Mouse (Mus musculus) fat pad, adult 2 months (tissue): ENCODE measurements around the gene Acsm1.
"Not testable (repeated sequence)": the region's sequence is repeated elsewhere in the genome, so short reads cannot be mapped to it uniquely, and the experiment has no call there.

Experiments
- DNase-seq: peaks from one replicate; pipeline ENCODE4 v3.0.0-alpha.2; 2011; ENCODE audit warnings: low read depth, low spot score; ENCODE audit errors: extremely low read depth

Acsm1 gene

DNA sequence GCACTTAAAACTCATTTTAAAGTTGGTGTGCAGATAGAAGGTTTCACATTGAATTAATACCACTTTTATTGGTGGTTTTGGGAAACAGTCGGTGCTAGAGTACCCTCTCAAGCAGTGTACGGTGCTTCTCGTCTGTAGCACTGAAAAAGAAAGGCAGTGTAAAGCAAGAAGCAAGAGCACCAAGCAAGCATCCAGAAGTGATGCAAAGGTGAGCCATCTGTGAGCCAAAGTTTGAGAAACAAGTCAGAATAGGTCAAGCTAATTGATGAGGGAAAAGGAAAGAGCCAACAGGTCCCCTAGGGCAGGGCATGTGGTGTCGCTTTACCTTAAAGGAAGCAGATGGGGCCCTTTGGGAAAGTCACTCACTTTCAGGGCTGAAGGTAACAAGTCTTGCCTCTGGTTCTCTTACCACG lies at the start of gene Acsm1:
TSS of gene Acsm1 (plus strand) at position 363 of the 413 bp plus-strand sequence.
- DNase-seq, result no peak

DNA sequence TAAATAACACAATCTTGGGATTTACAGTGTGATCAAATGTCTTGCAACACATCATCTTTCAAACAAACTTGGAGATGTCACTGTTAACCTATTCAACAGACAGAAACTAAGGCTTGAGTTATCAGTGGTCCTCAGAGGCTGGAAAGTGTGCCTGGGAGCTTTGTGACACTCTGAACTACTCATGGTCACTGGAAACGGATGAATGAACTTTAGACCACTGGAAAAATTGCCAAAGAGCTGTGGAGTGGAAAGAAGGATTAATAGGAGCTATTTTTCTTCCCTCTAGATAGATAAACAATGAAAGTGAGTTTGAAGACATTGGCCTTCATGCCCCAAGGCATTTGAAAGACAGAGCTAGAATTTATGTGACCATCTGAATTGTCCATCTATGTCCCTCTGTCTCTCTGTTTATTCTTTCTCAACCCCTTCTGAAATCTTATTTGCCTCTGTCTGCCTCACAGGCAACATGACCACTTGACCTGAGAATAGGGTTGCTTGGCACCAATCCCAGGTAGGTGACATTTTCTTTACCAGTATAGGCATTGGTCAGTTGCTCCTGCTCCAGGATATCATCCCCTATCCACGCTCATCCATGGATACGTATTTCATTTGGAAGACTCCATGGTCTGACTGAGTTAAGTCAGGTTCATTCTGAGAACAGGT lies 46.9 kb upstream of the Acsm1 start:
- no peak for DNase-seq

DNA sequence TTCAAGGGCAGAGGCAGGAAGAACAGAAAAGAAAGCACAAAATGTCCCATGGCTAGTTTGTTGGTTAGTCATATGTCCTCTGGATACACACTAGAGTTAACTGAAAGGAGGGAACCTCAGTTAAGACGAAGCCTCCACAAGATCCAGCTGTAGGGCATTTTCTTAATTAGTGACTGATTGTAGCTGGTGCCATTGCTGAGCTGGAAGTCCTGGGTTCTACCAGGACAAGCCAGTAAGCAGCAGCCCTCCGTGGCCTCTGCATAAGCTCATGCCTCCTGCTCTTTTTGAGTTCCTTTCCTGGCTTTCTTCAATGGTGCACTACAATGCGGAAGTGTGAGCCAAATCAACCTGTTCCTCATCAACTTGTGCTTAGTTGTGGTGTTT lies 46.4 kb upstream of the Acsm1 start:
- DNase-seq, result no peak

DNA sequence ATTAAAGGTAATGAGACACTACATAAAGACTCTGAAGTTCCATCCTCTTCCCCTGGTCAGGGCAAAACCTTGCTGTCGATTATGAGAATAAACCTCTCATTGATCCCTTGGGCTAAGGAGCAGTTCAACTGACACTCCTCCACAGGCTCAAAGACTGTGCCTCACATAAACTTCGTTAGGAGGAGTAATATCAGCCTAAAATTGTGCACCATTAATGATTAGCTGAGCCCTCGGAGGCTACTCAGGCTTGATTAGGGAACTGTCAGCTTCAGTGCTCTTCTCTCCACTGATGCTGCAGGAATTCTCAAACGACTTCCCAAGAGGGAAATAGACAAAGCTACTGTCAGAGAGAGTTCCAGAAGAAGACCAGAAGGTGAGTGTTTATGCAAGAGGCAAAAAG lies 45.4 kb upstream of the Acsm1 start:
- DNase-seq, result no peak

DNA sequence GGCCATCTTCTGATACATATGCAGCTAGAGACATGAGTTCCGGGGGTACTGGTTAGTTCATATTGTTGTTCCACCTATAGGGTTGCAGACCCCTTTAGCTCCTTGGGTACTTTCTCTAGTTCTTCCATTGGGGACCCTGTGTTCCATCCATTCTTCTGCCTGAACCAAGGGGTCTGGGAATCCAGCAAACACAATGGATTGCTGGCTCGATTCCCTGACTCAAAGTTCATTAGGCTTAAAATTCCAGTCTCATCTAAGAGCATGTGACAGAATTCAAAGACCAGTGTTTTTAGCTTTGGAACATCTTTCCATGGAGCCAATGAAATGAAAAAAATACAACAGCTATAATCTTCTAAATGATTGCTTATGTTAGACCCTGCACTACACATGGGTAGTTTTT lies 44.4 kb upstream of the Acsm1 start:
- not testable (repeated sequence) for DNase-seq

DNA sequence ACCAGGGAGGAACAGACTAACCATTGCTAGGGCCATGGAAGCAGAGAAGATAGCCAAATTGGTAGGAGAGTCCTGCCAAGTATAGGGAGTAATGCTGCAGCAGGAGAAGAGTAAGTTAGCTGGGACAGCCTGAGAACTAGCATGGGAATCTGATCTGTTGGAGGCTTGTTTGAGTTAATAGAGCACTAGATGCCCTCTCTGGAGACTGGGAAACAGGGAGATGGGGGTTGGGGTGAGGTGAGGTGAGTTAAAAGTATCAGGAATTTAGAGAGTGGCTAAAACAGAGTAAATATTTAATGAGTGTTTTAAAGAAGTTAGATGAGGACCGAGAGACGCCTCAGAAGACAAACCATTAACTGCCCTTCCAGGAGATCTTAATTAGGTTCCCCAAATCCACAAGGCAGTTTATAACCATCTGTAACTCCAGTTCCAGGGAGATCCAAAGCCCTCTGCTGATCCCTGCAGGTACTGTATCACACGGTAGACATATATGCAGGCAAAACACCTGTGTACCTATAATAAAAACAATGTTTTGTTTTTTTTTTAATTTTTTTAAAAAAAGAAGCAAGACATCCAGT lies 12.2 kb upstream of the Acsm1 start:
- no peak for DNase-seq

DNA sequence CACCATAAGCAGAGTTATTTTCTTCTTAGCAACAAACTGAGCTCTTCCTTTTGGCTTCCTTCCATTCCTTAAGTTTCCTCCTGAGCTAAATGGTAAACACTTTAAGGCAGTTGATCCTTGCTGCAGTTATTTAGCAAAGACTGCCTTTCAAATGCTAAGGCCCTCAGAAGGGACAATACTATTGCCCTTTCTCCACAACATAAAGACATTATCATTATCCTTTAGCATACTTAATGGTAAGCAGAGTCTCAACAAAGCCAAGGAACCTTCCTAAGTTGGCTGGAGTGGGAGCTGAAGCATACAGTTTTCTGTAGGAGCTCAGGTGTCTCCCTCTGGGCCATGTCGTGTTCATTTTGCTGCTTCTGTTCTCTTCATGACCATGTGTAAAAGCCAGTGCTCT lies 11.5 kb upstream of the Acsm1 start:
- DNase-seq, result no peak

DNA sequence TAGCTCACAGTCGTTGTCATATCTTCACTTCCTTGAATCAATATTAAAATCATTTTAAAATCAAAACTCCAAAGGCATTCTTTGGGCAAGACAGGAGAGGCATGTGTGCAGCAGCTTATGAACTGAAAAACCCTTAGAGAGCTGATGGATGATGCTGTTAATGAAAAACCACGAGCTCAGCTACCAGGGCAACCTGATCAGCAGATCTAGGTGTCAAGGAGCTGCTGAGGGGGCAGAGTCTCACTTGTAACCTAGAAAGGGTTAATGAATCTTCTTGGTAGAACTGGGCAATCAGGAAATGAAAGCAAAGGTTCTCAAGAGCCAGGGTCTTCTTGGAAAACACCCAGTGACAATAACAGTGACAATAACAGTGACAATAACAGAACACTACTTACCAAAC lies 10.3 kb upstream of the Acsm1 start:
- no peak for DNase-seq

DNA sequence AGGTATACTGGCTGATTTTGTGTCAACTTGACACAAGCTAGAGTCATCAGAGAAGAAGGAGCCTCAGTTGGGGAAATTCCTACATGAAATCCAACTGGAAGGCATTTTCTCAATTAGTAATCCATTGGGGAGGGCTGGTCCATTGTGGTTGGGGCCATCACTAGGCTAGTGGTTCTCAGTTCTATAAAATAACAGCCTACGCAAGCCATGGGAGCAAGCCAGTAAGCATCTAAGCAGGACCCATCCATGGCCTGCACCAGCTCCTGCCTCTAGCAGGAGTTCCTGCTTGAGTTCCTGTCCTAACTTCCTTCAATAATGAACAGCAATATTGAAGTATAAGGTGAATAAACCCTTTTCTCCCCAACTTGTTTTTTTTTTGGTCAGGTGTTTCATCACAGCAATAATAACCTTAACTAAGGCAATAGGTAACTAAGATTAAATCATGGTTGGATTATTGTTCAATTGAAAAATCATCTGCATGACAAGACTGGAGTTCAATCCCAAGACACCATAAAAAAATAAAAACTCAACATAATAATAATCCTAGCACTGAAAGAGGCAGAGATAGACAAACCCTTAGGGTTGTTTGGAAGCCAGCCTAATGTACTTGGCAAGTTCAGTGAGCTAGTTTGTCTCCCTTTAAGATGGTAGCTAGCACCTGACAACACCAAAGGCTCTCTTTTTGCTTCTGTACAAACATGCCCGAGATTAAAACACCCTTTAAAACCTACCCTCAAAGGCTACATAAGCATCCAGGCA lies 5.5 kb upstream of the Acsm1 start:
- peak; percentile 23 for DNase-seq

DNA sequence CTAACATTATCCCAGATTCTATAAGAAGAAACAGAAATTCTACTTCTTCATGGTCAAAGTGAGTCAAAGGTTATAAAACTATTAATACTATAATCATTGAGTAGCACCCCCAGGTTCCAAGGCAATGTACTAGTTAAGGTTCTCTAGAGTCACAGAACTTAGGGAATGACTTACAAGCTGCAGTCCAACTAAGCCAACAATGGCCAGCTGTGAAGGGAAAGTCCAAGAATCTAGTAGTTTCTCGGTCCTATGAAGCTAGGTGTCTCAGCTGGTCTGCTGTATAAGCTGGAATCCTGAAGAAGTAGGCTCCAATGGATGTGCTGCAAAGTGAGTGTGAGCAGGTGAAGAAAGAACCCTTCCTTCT lies 4.9 kb upstream of the Acsm1 start:
- no peak for DNase-seq

DNA sequence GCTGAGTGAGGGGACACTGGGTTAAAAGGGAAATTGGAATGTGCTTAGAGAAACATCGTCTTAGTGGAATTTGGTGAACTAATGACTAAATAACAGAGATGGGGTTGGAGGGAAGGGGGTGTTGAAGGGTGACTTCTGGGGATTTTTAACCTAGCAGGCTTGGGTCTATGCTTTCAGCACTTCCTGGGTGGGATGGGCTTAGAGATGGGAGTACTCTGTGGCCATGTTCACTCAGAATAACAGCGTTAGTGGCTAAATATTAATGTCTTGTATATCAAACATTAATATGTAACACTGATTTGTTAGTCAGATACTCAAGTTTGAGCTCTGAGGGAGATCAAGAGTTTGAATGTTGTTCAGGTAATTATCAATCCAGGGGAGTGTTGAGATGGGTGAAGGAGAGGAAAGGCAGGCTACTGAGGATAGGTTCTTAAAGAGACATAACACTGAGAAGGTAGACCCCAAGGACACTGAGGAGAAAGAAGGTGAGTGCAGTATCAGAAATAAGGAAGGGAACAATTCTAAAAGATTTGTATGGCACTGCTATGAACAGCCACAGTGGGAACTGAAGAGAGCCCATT lies 1.8 kb upstream of the Acsm1 start:
- no peak for DNase-seq

DNA sequence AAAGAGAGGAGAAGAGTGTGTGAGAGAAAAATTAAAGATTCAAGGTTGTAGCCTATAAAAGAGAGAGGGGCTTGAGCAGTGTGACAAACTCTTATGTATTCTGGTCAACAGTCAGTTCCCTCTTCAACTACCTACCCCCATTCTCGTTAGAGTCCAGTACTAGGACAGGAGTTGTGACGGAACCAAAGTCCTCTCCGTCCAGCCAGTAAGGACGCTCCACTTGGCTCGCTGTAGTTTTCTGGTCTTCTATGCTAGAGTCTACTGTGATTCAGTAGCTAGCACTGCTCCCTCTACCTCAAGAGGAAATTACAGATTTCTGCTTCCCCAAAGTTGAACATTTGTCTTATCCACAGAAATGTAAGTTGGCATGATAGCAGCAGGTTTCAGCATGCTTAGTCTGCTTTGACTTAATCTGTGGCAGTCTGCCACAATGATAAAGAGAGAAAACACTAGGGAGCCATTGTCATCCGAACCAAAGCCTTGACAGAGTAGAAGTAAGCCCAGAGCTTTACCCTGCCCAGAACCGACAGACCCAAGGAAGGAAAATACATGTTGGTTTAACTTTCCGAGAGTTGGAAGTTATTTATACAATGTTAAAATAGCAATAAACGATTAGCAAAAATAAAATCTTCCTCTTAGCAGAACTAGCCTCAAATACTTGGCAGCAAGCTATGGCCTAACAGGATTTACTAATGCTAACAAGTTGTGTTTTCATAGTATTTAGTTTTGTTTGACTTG lies 731 bp upstream of the Acsm1 start:
- DNase-seq, result no peak

DNA sequence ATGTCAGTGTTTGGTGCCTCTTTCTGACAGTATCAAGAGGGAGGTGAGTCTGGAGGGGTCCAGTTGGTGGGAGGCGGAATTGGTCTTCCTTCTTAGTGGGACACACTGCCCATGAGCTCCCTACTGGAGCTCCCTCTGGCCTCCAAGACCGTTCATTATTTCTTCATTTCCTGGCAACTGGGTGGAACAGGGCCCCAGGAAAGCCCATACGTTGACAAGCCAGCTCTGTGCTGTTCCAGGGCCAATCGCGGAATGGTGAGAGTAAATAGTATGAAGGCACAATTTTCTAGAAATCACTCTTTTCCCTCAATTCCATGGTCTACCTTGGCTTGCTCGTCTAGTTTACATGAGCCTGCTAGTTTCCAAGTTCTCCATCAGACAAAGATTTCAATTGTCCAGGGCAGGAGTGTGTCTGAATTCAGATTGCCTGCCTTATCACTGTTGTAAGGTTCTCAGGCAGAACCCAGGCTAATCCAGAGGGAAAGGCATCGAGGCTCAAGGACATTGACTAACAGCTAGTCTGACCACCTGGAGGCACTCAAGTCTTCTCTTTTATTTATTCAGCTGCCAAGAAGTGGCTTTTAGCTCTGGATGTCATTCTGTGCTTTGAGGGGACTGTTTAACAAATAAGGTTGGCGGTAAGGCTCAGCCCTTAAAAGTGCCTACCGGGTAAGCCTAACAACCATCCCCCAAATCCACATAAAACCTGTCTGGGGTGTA lies 1.1 kb downstream of the Acsm1 start:
- no peak for DNase-seq

DNA sequence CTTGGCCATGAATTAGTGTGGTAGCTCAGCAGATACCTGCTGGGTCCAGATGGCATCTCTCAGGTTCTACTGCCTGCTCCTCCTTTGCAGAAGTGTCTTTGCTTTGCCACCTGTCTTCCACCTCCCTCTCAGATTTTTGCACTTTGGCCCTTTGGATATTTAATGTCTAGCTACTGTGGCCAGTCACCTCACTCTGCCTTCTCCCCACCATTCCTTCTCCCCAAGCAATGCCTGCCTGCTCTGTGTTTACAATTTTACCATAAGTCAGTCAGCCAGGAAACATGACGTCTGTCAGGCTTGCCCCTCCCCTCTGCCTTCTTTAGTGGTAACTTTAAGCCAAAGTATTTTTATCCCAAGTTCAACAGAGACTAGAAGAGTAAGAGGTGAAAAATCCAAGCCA lies 9.7 kb downstream of the Acsm1 start:
- DNase-seq, result no peak

DNA sequence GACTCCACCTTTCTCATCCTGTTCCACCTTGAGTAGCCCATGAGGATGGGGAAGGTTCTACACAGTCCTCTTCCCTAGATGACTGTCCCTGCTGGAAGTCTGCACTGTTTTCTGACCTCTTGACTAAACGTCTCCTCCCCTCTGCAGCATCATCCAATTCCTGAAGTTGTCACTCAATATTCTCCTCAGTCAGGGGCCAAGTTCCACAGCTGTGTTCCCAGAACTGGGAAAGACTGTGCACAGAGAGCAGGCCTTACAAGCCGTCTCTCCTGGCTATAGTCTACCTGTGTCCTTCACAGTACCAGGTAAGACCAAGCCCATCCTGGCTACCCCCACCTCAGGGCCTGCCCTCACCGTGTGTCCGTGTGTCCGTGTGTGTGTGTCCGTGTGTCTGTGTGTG lies 10.8 kb downstream of the Acsm1 start:
- DNase-seq, result no peak

DNA sequence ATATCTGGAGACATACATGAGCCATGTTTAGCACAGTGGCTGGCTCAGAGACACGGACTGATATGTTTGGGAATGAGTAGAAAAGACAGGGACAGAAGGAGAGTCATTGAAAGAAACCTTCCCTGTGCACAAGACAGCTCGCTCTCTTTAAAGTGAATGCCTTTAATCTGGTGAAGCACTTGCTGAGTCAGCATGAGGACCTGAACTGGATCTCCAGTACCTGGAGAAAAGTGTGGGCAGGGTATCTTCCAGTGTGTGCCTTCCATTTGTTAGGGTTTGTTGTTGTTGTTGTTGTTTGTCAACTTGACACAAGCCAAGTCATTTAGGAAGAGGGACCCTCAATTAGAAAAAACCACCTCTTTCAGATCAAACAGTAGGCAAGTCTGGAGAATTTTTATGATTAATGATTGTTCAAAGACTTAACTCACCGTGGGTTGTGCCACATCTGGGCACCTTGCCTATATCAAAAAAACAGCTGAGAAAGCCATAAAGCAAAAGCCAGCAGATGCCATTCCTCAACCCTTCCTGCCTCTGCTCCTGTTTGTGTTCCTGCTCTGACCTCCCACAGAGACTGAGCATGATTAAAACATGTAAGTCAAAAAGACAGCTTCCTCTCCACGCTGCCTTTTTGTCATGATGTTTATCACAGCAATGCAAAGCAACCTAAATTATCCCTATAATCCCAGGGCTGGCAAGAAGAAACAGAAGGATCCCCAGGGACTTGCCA lies 11.5 kb downstream of the Acsm1 start:
- DNase-seq, result no peak

DNA sequence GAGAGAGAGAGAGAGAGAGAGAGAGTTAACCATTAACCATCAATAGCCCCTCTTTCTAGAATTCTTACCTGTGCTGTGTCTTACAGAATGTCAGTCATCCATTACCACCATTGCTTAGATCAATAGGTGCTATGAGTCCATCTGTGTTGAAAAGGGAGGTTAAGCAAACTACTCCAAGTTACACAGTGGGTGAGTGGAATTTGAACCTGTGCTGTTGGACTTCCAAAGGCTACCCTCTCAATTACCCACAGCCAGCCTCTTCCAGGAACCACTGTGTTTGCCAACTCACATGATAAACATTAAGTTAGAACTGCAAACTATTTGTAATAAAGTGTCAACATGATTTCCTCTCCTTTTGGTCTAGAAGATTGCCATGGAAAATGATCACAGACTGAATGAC lies 13.3 kb downstream of the Acsm1 start:
- DNase-seq, result no peak

DNA sequence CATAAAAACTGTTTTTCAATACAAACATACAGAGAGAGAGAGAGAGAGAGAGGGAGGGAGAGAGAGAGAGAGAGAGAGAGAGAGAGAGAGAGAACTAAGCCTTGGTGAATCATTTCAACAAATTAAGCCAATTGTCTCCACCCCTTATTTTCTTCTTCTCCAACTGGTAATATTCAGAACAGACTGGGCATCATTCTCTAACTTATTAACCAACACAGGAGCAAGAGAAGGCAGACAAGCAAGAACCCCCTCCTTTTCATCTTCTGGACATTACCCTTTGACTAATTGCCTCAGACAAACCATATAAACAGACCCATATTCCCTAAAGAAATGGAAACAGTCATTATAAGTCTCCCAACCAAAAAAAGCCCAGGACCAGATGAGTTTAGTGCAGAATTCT lies 31.9 kb downstream of the Acsm1 start:
- DNase-seq, result no peak

DNA sequence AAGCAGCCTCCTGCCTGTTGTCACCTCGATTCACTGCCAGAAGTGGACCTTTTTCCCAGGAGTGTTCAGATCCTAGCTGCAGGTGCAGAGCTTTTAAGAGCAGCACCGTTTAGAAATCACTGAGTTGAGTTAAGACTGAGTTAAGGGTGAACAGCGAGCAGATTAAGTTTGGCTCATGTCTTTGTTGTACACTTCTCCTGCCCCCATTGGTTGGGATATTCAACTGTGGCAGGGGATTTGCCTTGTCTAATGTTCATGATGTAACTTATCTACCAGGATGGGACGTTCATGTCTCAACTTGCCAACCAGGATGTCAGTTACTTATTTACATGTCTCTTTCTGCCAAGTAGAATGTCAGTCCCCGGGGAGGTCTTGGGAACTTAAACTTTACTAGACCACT lies 35.5 kb downstream of the Acsm1 start:
- DNase-seq, result no peak

DNA sequence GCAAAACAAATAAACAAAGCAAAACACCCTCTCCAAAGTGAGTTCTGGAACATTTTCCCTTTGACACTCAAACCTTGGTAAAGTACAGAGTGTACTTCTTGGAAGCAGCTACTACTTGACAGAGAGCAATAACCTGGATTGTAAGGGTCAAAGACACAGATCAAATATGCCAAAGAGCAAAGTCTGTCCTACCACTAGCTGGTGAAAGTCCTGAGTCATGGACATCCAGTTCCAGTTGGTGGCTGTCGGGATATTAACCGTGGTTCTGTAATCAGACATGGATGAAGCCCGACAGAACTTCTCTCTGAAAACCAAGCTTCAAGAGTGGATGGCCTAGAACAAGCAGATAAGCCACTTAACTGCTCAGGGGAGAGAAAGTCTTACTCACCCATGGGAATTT lies 61.1 kb downstream of the Acsm1 start:
- DNase-seq, result no peak
